Mouse (Mus musculus) CH12.LX (cell line): ENCODE results near the gene Fgfr2. TPM values are rescaled to one million over a fixed set of nuclear protein-coding genes. Genes with fewer than 3 reads are reported as not detected.

Experiments used
- DNase-seq: peaks from one replicate; pipeline ENCODE4 v3.0.0-alpha.2; 2013; ENCODE audit errors: extremely low read depth
- H3K27ac ChIP-seq: 2 replicates; pipeline ENCODE4 v1.5.1; 2012; ENCODE audit warnings: low read depth, mild to moderate bottlenecking, control low read depth, moderate library complexity; ENCODE audit not compliant: insufficient read depth
- H3K27me3 ChIP-seq: replicated peaks from 2 replicates; pipeline ENCODE3; 2012; ENCODE audit warnings: inconsistent platforms
- H3K36me3 ChIP-seq, 2 experiments: replicated peaks in 1 of 2; 2 replicates each; pipeline versions ENCODE3 to v1.6.1; 2012; ENCODE audit warnings: inconsistent platforms in 1 of 2, low read length in 1 of 2, mild to moderate bottlenecking in 1 of 2, mixed read lengths in 1 of 2, moderate library complexity in 1 of 2; ENCODE audit not compliant: control insufficient read depth in 1 of 2, insufficient read depth in 1 of 2
- H3K4me1 ChIP-seq, 2 experiments: 2 replicates each; pipeline ENCODE4 v1.6.1; 2012; ENCODE audit warnings: inconsistent platforms in 1 of 2, moderate library complexity in 1 of 2; ENCODE audit not compliant: insufficient read depth in 2 of 2, control insufficient read depth in 1 of 2
- H3K4me2 ChIP-seq: 2 replicates; pipeline ENCODE4 v1.6.1; 2012; ENCODE audit warnings: low read depth, mild to moderate bottlenecking, control low read depth; ENCODE audit not compliant: poor library complexity, insufficient read depth, severe bottlenecking
- H3K4me3 ChIP-seq, 3 experiments: fragments of 150-350 bp in 1 of 3; sonication (generic) in 1 of 3; replicated peaks in 1 of 3; 2 replicates each; pipeline versions ENCODE3 to v1.5.1; 2011 to 2012; ENCODE audit warnings: low read depth in 2 of 3, low read length in 2 of 3, mild to moderate bottlenecking in 2 of 3, moderate library complexity in 2 of 3, control low read depth in 1 of 3, improper control_type of control experiment in 1 of 3, inconsistent platforms in 1 of 3, mixed read lengths in 1 of 3; ENCODE audit not compliant: poor library complexity in 1 of 3
- H3K79me2 ChIP-seq: replicated peaks from 2 replicates; pipeline ENCODE4 v1.6.1; 2012; ENCODE audit warnings: mild to moderate bottlenecking, moderate library complexity; ENCODE audit not compliant: control insufficient read depth, poor library complexity, insufficient read depth, severe bottlenecking; ENCODE audit errors: extremely low read depth
- H3K9ac ChIP-seq: 2 replicates; pipeline ENCODE4 v1.6.1; 2012; ENCODE audit warnings: low read depth, mild to moderate bottlenecking, control low read depth, moderate library complexity; ENCODE audit not compliant: insufficient read depth
- H3K9me3 ChIP-seq: replicated peaks from 2 replicates; pipeline ENCODE3; 2012; ENCODE audit warnings: low read length, inconsistent platforms, mixed read lengths
- CHD2 ChIP-seq: IDR thresholded peaks from 2 replicates; pipeline ENCODE4 v1.6.1; 2011; ENCODE audit warnings: low read length, improper control_type of control experiment
- E2F4 ChIP-seq: IDR thresholded peaks from 2 replicates; pipeline ENCODE4 v1.6.1; 2011; ENCODE audit warnings: low read depth, low read length, improper control_type of control experiment; ENCODE audit not compliant: insufficient replicate concordance
- EP300 ChIP-seq: IDR thresholded peaks from 2 replicates; pipeline ENCODE4 v1.6.1; 2011; ENCODE audit warnings: low read length, improper control_type of control experiment
- ETS1 ChIP-seq: conservative IDR thresholded peaks from 2 replicates; pipeline ENCODE4 v1.6.1; 2012; ENCODE audit warnings: low read depth, mild to moderate bottlenecking, inconsistent platforms, low read length, improper control_type of control experiment, moderate library complexity
- GABPA ChIP-seq: IDR thresholded peaks from 2 replicates; pipeline ENCODE4 v1.6.1; 2012; ENCODE audit warnings: low read depth, low read length, improper control_type of control experiment, inconsistent platforms; ENCODE audit not compliant: insufficient replicate concordance
- JUN ChIP-seq: IDR thresholded peaks from 2 replicates; pipeline ENCODE4 v1.6.1; 2011; ENCODE audit warnings: low read depth, mild to moderate bottlenecking, low read length, improper control_type of control experiment, moderate library complexity; ENCODE audit not compliant: insufficient read depth
- JUND ChIP-seq: conservative IDR thresholded peaks from 2 replicates; pipeline ENCODE4 v1.6.1; 2011; ENCODE audit warnings: low read depth, low read length, improper control_type of control experiment
- KAT2A ChIP-seq: IDR thresholded peaks from 2 replicates; pipeline ENCODE4 v1.6.1; 2012; ENCODE audit warnings: low read length, improper control_type of control experiment, inconsistent platforms; ENCODE audit not compliant: insufficient replicate concordance
- MAFK ChIP-seq: IDR thresholded peaks from 2 replicates; pipeline ENCODE4 v1.6.1; 2011; ENCODE audit warnings: low read length, improper control_type of control experiment; ENCODE audit not compliant: insufficient replicate concordance
- MAZ ChIP-seq: IDR thresholded peaks from 2 replicates; pipeline ENCODE4 v1.6.1; 2012; ENCODE audit warnings: low read depth, mild to moderate bottlenecking, inconsistent platforms, low read length, improper control_type of control experiment, moderate library complexity
- MEF2A ChIP-seq: IDR thresholded peaks from 2 replicates; pipeline ENCODE4 v1.6.1; 2014; ENCODE audit warnings: low read depth, mild to moderate bottlenecking, inconsistent platforms, low read length, improper control_type of control experiment, borderline replicate concordance
- MXI1 ChIP-seq: IDR thresholded peaks from 2 replicates; pipeline ENCODE4 v1.6.1; 2011; ENCODE audit warnings: mild to moderate bottlenecking, low read depth, low read length, improper control_type of control experiment
- MYC ChIP-seq: IDR thresholded peaks from 2 replicates; pipeline ENCODE4 v1.6.1; 2011; ENCODE audit warnings: low read depth, mild to moderate bottlenecking, improper control_type of control experiment, low read length
- PAX5 ChIP-seq: IDR thresholded peaks from 2 replicates; pipeline ENCODE4 v1.6.1; 2012; ENCODE audit warnings: low read length, inconsistent platforms, mixed read lengths
- POLR2A ChIP-seq: IDR thresholded peaks from 2 replicates; pipeline ENCODE4 v1.6.1; 2011; ENCODE audit warnings: low read depth, mild to moderate bottlenecking, improper control_type of control experiment, low read length
- POLR2AphosphoS2 ChIP-seq: IDR thresholded peaks from 2 replicates; pipeline ENCODE4 v1.6.1; 2011; ENCODE audit warnings: low read depth, low read length, improper control_type of control experiment
- RAD21 ChIP-seq: IDR thresholded peaks from 2 replicates; pipeline ENCODE4 v1.6.1; 2011; ENCODE audit warnings: low read depth, mild to moderate bottlenecking, low read length, improper control_type of control experiment, moderate library complexity
- SIN3A ChIP-seq: IDR thresholded peaks from 2 replicates; pipeline ENCODE4 v1.6.1; 2012; ENCODE audit warnings: low read length, improper control_type of control experiment, inconsistent platforms
- SMC3 ChIP-seq: IDR thresholded peaks from 2 replicates; pipeline ENCODE4 v1.6.1; 2011; ENCODE audit warnings: low read depth, low read length, improper control_type of control experiment
- TBP ChIP-seq: conservative IDR thresholded peaks from 2 replicates; pipeline ENCODE4 v1.6.1; 2011; ENCODE audit warnings: low read depth, low read length, improper control_type of control experiment
- UBTF ChIP-seq: IDR thresholded peaks from 2 replicates; pipeline ENCODE4 v1.6.1; 2012; ENCODE audit warnings: low read depth, mild to moderate bottlenecking, inconsistent platforms, low read length, improper control_type of control experiment, moderate library complexity
- USF1 ChIP-seq: IDR thresholded peaks from 2 replicates; pipeline ENCODE4 v1.6.1; 2014; ENCODE audit warnings: low read depth, mild to moderate bottlenecking, inconsistent platforms, low read length, improper control_type of control experiment
- ZC3H11A ChIP-seq: IDR thresholded peaks from 2 replicates; pipeline ENCODE4 v1.6.1; 2012; ENCODE audit warnings: low read depth, mild to moderate bottlenecking, inconsistent platforms, low read length, improper control_type of control experiment
- ZMIZ1 ChIP-seq: IDR thresholded peaks from 2 replicates; pipeline ENCODE4 v1.6.1; 2012; ENCODE audit warnings: low read depth, mild to moderate bottlenecking, inconsistent platforms, low read length, improper control_type of control experiment
- ZNF384 ChIP-seq: IDR thresholded peaks from 2 replicates; pipeline ENCODE4 v1.6.1; 2012; ENCODE audit warnings: low read depth, low read length, improper control_type of control experiment, inconsistent platforms
- dilution Hi-C: fragments of 300-500 bp; cut with MboI; formaldehyde crosslinking; loops from 2 replicates; pipeline ENCODE4 v1.14.3; 2020; ENCODE audit warnings: low sequenced_read_pairs; ENCODE audit not compliant: extremely low pct_unique_long_range_greater_than_20kb, extremely low pct_ligation_motif_present
- in situ Hi-C: fragments of 300-500 bp; cut with MboI; formaldehyde crosslinking; loops from 3 replicates; pipeline ENCODE4 v1.14.3; 2019; ENCODE audit warnings: low sequenced_read_pairs, low pct_ligation_motif_present, low pct_unique_long_range_greater_than_20kb, mixed read lengths
- polyA plus RNA-seq: library from polyadenylated mRNA; unstranded; fragments of >175 nt; gene quantifications from 2 replicates; pipeline ENCODE4 v1.2.1, GENCODE M21; 2012; ENCODE audit warnings: low read depth; ENCODE audit not compliant: insufficient read length
- total RNA-seq, 2 experiments: library from RNA; depleted of rRNA; stranded (reverse); fragments of 300-350 nt in 1 of 2; fragments of >200 nt in 1 of 2; gene quantifications; 2 replicates each; pipeline ENCODE4 v1.2.3; 2012 to 2014

Gene Fgfr2
- total and polyA plus RNA-seq, 3 experiments: not detected

DNA sequence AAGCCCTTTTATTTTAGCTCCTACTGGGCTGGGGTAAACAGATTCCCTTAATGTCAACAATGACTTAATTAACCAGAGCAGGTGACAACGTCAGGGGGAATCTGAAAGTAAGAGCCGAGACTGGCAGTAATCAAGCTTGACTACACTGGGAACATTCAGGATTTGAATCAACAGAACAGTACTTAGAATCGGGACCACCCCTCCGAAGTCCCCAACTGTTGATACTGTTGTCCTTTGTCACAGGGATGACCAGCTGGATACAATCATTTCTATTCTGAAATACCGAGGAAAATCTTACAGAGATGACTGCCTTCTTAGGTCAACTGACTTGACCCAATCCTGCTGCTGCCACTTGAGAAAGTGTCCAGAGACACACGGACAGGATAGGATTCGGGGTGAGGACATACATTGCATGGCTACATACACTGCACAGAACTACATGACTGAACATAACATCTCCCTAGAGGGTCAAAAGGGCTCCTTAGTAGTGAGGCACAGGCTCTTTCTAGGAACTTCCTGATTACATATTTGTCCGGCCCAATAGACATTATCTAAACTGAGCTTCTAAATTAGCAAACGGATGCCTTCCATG lies 2864.3 kb downstream of the Fgfr2 start:
- Histone ChIP-seq H3K9ac (no peak overlapping the region), H3K4me1 (no peaks in the 10 kb centered on the region), H3K9me3 (no peaks in the 10 kb centered on the region), H3K27ac (no peak overlapping the region), H3K36me3 (no peaks in the 10 kb centered on the region), H3K79me2 (no peaks in the 10 kb centered on the region), H3K4me3 (no peak overlapping the region), H3K27me3 (peaks cover 88% of the 10 kb centered on the region), H3K4me2 (peak overlapping the region; percentile 32; the same call in 1 of the 2 replicates)
- in situ Hi-C loops: no loop called here
- no peak for TF ChIP-seq JUN
- TF ChIP-seq MAZ: no peak
- TF ChIP-seq ZMIZ1: no peak
- TF ChIP-seq GABPA: no peak
- no peak for TF ChIP-seq ZNF384
- no peak for TF ChIP-seq KAT2A
- TF ChIP-seq E2F4: no peak
- TF ChIP-seq PAX5: no peak
- TF ChIP-seq UBTF: no peak
- TF ChIP-seq ETS1: no peak
- TF ChIP-seq MYC: no peak
- no peak for DNase-seq
- dilution Hi-C loops: no loop called here

GRCm38 (mm10) chr7:130257991-130258703 lies 2865.0 kb downstream of the Fgfr2 start:
- in situ Hi-C loops: no loop called here
- no peaks in the 10 kb centered on the region for H3K36me3 ChIP-seq
- DNase-seq: no peak

More at GRCm38 (mm10) chr7:130257991-130258703, 2865.0 kb downstream of the Fgfr2 start:
- Histone ChIP-seq H3K27ac (no peak overlapping the region), H3K4me2 (peak overlapping the region; percentile 32; the same call in 1 of the 2 replicates), H3K4me3 (no peak overlapping the region), H3K4me1 (no peaks in the 10 kb centered on the region), H3K79me2 (no peaks in the 10 kb centered on the region), H3K9ac (no peak overlapping the region), H3K9me3 (no peaks in the 10 kb centered on the region), H3K27me3 (peaks cover 90% of the 10 kb centered on the region)
- dilution Hi-C loops: no loop called here
- TF ChIP-seq POLR2AphosphoS2 (no peak), ZC3H11A (no peak), SMC3 (no peak), MXI1 (no peak), USF1 (no peak), POLR2A (no peak), TBP (no peak), MEF2A (no peak), MYC (no peak), SIN3A (no peak), JUND (no peak), MAFK (no peak), RAD21 (no peak), EP300 (no peak), CHD2 (no peak)
